Mouse (Mus musculus): ENCODE data around the gene Ei24. TPM values are rescaled to one million over a fixed set of nuclear protein-coding genes. Genes with fewer than 3 reads are reported as not detected.
A peak's percentile ranks its signal among the peaks of the same experiment; 100 is the strongest.

The Ei24 gene
- polyA plus RNA-seq, 2 experiments = 58.1 to 85.9 TPM

DNA sequence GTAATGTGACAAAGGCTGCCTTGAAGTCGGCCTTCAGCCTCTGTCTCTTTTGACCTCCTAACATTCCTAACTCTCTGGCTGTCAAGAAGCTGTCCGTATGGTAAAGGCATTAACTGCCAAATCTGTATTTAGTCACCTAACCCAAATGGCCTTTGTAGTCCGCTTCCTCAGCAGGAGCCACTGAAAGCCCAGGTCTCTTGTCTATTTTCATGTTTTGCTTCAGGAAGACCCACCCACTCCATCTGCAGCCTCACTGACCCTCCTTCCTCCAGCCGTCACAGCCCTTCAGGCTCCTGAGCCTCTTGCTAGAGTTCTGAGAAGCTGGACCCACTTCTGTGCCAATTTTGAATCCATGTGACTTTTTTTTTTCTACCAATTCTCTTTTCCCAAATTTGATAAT lies 21.7 kb upstream of the Ei24 start:
- peaks cover 9% of the 10 kb centered on the region; the same call in 1 of the 2 replicates for H3K4me1 ChIP-seq (ENCODE audit: control insufficient read depth, insufficient read depth, low read length)
- no peak overlapping the region for H3K27ac ChIP-seq (replicated peaks; ENCODE audit: low read depth, low read length)
- TF ChIP-seq POLR2A (IDR thresholded peaks at IDR 0.05; ENCODE audit: borderline replicate concordance, extremely low read depth, insufficient read depth, insufficient read length) = no peak
- no peaks in the 10 kb centered on the region for H3K36me3 ChIP-seq (ENCODE audit: control insufficient read depth, insufficient read depth, low read length)
- no peak overlapping the region for H3K9ac ChIP-seq (ENCODE audit: low read depth, low read length, severe bottlenecking)
- H3K9me3 ChIP-seq (ENCODE audit: control insufficient read depth, low read length) = no peaks in the 10 kb centered on the region
- DNase-seq (ENCODE audit: low spot score) (no peak), ATAC-seq (ENCODE audit: low FRiP score, low read depth) (no peak)
- 39% methylated on average over 4 of the region's 4 CpGs for WGBS
- H3K4me2 ChIP-seq (replicated peaks; ENCODE audit: low read depth, low read length, severe bottlenecking) = no peak overlapping the region
- H3K27me3 ChIP-seq (ENCODE audit: control insufficient read depth, insufficient read depth, low read length) = no peaks in the 10 kb centered on the region
- H3K4me3 ChIP-seq (replicated peaks; ENCODE audit: low read length) = no peak overlapping the region

DNA sequence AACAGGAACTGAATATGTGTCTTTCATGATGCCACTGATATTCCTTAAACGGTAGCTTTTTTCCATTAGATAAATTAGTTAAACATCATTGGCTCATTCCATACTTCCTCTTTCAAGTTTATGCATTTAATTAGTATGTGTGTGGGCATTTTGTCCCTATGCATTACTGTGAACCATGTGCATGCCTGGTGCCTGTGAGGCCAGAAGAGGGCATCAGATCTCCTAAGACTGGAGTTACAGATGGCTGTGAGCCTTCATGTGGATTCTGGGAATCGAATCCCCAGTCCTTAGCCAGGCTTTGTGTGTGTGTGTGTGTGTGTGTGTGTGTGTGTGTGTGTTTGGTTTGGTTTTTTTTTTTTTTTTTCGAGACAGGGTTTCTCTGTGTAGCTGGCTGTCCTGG lies 17.3 kb upstream of the Ei24 start:
- WGBS = 52% methylated on average over 3 of the region's 3 CpGs
- TF ChIP-seq POLR2A (IDR thresholded peaks at IDR 0.05; ENCODE audit: borderline replicate concordance, extremely low read depth, insufficient read depth, insufficient read length) = no peak
- no peaks in the 10 kb centered on the region for H3K4me1 ChIP-seq (ENCODE audit: control insufficient read depth, insufficient read depth, low read length)
- H3K27me3 ChIP-seq (ENCODE audit: control insufficient read depth, insufficient read depth, low read length) = no peaks in the 10 kb centered on the region
- H3K36me3 ChIP-seq (ENCODE audit: control insufficient read depth, insufficient read depth, low read length) = no peaks in the 10 kb centered on the region
- no peak overlapping the region for H3K4me2 ChIP-seq (replicated peaks; ENCODE audit: low read depth, low read length, severe bottlenecking)
- no peak overlapping the region for H3K9ac ChIP-seq (ENCODE audit: low read depth, low read length, severe bottlenecking)
- no peak overlapping the region for H3K4me3 ChIP-seq (replicated peaks; ENCODE audit: low read length)
- no peak overlapping the region for H3K27ac ChIP-seq (replicated peaks; ENCODE audit: low read depth, low read length)
- DNase-seq (ENCODE audit: low spot score) = no peak
- ATAC-seq (ENCODE audit: low FRiP score, low read depth) = no peak
- no peaks in the 10 kb centered on the region for H3K9me3 ChIP-seq (ENCODE audit: control insufficient read depth, low read length)

DNA sequence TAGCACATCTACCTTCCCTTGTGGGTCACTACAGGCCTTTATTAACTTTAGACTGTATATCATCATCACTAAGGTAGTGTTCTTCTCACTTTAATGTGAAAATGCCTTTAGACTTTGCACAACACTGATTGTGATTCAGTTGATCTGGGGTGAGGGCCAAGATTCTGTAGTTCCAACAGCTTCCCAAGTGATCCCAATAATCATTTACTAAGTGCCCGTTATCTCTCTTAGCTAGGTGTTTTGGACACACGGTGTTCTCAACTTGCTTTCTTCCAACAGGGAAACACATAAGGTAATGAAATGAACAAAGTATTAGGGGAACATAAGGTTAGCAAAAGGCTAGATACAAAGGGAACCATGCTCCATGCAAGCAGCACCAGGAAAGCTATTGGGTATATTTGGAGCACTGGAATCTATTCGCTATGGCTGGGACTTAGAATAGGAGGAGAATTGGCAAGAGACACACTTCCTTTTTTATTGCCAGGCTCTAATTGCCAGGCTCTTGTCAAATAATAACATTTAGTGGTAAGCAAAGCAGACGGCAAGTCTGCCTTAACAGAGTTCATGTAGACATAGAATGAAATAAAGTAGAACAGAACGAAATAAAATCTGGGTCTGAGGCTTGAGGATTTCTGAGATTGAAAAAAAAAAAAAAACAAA lies 11.1 kb upstream of the Ei24 start:
- 79% methylated on average over 5 of the region's 5 CpGs for WGBS
- H3K9me3 ChIP-seq (ENCODE audit: control insufficient read depth, low read length) = no peaks in the 10 kb centered on the region
- ATAC-seq (ENCODE audit: low FRiP score, low read depth) (no peak), DNase-seq (ENCODE audit: low spot score) (no peak)
- H3K27ac ChIP-seq (replicated peaks; ENCODE audit: low read depth, low read length) = no peak overlapping the region
- no peak overlapping the region for H3K4me2 ChIP-seq (replicated peaks; ENCODE audit: low read depth, low read length, severe bottlenecking)
- H3K4me1 ChIP-seq (ENCODE audit: control insufficient read depth, insufficient read depth, low read length) = no peaks in the 10 kb centered on the region
- no peaks in the 10 kb centered on the region for H3K36me3 ChIP-seq (ENCODE audit: control insufficient read depth, insufficient read depth, low read length)
- TF ChIP-seq POLR2A (IDR thresholded peaks at IDR 0.05; ENCODE audit: borderline replicate concordance, extremely low read depth, insufficient read depth, insufficient read length) = no peak
- no peaks in the 10 kb centered on the region for H3K27me3 ChIP-seq (ENCODE audit: control insufficient read depth, insufficient read depth, low read length)
- H3K9ac ChIP-seq (ENCODE audit: low read depth, low read length, severe bottlenecking) = no peak overlapping the region
- H3K4me3 ChIP-seq (replicated peaks; ENCODE audit: low read length) = no peak overlapping the region

DNA sequence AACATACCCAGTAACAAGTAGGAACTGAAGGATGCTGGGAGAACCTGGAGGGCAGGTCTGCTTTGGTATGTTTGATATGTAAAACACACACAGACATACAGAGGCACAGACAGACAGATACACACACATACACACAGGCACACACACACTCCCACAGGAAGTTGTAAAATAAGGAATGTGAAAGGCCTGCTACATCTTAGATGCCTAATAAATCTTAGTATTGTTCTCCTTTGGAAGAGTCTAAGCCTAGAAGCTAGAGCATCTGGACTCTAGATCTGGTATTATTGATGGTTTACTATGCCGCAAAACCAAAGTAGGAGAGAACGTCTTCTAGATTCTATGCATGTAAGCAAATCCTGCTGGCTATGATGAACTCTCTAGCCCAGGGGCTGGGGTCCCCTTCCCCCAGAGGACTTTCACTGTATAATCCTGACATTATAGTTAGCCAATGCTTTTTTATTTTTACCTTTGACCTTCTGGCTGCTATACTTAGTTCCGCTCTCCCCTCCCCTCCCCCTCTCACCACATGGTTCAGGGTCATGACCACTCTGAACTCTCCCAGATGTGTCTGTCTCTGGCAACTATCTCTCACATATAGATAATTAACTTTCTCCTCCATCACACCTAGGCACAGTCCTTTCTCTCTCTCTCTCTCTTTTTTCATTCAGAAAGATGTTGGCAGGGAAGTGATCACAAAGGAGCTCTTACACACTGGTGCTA lies 8.2 kb upstream of the Ei24 start:
- 42% methylated on average over 3 of the region's 3 CpGs for whole genome bisulfite sequencing
- Histone ChIP-seq H3K9ac (ENCODE audit: low read depth, low read length, severe bottlenecking) (no peak overlapping the region), H3K27ac (replicated peaks; ENCODE audit: low read depth, low read length) (no peak overlapping the region)

DNA sequence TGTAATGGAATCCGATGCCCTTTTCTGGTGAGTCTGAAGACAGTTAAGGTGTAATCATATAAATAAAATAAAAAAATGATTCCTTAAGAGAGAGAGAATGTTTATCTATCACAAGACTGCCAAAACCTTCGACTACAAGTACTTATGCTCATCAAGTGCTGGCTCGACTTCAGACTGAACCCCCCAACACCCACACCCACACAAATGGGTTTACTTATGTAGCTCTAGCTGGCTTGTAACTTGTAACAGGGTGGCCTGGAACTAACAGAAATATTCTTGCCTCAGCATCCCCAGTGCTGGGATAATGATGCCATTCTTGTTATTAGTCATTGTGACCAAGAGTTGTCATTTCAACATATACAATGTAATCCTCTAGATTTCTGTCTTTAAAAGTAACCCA lies 6.7 kb upstream of the Ei24 start:
- H3K4me3 ChIP-seq (replicated peaks; ENCODE audit: low read length) = no peak overlapping the region
- ATAC-seq (ENCODE audit: low FRiP score, low read depth) = no peak
- H3K9ac ChIP-seq (ENCODE audit: low read depth, low read length, severe bottlenecking) = no peak overlapping the region
- WGBS = 90% methylated on average over 3 of the region's 3 CpGs
- no peaks in the 10 kb centered on the region for H3K36me3 ChIP-seq (ENCODE audit: control insufficient read depth, insufficient read depth, low read length)
- no peak overlapping the region for H3K4me2 ChIP-seq (replicated peaks; ENCODE audit: low read depth, low read length, severe bottlenecking)
- no peak overlapping the region for H3K27ac ChIP-seq (replicated peaks; ENCODE audit: low read depth, low read length)
- no peak for DNase-seq (ENCODE audit: low spot score)
- H3K27me3 ChIP-seq (ENCODE audit: control insufficient read depth, insufficient read depth, low read length) = no peaks in the 10 kb centered on the region
- H3K9me3 ChIP-seq (ENCODE audit: control insufficient read depth, low read length) = no peaks in the 10 kb centered on the region
- no peak for TF ChIP-seq POLR2A (IDR thresholded peaks at IDR 0.05; ENCODE audit: borderline replicate concordance, extremely low read depth, insufficient read depth, insufficient read length)
- H3K4me1 ChIP-seq (ENCODE audit: control insufficient read depth, insufficient read depth, low read length) = no peaks in the 10 kb centered on the region

More for the DNA sequence above, 8.2 kb upstream of the Ei24 start:
- Histone ChIP-seq H3K4me3 (replicated peaks; ENCODE audit: low read length) (no peak overlapping the region), H3K4me1 (ENCODE audit: control insufficient read depth, insufficient read depth, low read length) (no peaks in the 10 kb centered on the region), H3K36me3 (ENCODE audit: control insufficient read depth, insufficient read depth, low read length) (no peaks in the 10 kb centered on the region), H3K27me3 (ENCODE audit: control insufficient read depth, insufficient read depth, low read length) (no peaks in the 10 kb centered on the region), H3K4me2 (replicated peaks; ENCODE audit: low read depth, low read length, severe bottlenecking) (no peak overlapping the region), H3K9me3 (ENCODE audit: control insufficient read depth, low read length) (no peaks in the 10 kb centered on the region)
- DNase-seq (ENCODE audit: low spot score) = no peak
- ATAC-seq (ENCODE audit: low FRiP score, low read depth) = 0 out of 2 replicates have a peak, but pooled peaks have one; percentile 30
- TF ChIP-seq POLR2A (IDR thresholded peaks at IDR 0.05; ENCODE audit: borderline replicate concordance, extremely low read depth, insufficient read depth, insufficient read length) = no peak
